Mouse (Mus musculus) brown adipose tissue, adult 24 weeks (tissue): ENCODE measurements around the gene Filip1l. TPM values are rescaled to one million over a fixed set of nuclear protein-coding genes. Genes with fewer than 3 reads are reported as not detected.
A peak's percentile ranks its signal among the peaks of the same experiment; 100 is the strongest.

Experiments
- H3K27ac ChIP-seq: fragments of 200-500 bp; replicated peaks from 2 replicates; pipeline ENCODE4 v1.5.1; 2012; ENCODE audit warnings: low read depth, mild to moderate bottlenecking, low read length
- H3K4me1 ChIP-seq: fragments of 200-500 bp; 2 replicates; pipeline ENCODE4 v1.6.1; 2012; ENCODE audit warnings: low read length, mixed read lengths; ENCODE audit not compliant: control insufficient read depth, insufficient read depth, insufficient read length
- H3K4me3 ChIP-seq: fragments of 200-500 bp; 2 replicates; pipeline ENCODE4 v1.5.1; 2012; ENCODE audit warnings: low read depth, mild to moderate bottlenecking, low read length, moderate library complexity; ENCODE audit not compliant: insufficient read depth
- polyA plus RNA-seq: library from polyadenylated mRNA; stranded (reverse); fragments of >200 nt; gene quantifications from 2 replicates; pipeline ENCODE4 v1.2.4, GENCODE M21; 2012; ENCODE audit not compliant: missing spikeins, insufficient read depth, insufficient read length

The Filip1l gene
- polyA plus RNA-seq, 1 experiment, result 11.5 TPM

DNA sequence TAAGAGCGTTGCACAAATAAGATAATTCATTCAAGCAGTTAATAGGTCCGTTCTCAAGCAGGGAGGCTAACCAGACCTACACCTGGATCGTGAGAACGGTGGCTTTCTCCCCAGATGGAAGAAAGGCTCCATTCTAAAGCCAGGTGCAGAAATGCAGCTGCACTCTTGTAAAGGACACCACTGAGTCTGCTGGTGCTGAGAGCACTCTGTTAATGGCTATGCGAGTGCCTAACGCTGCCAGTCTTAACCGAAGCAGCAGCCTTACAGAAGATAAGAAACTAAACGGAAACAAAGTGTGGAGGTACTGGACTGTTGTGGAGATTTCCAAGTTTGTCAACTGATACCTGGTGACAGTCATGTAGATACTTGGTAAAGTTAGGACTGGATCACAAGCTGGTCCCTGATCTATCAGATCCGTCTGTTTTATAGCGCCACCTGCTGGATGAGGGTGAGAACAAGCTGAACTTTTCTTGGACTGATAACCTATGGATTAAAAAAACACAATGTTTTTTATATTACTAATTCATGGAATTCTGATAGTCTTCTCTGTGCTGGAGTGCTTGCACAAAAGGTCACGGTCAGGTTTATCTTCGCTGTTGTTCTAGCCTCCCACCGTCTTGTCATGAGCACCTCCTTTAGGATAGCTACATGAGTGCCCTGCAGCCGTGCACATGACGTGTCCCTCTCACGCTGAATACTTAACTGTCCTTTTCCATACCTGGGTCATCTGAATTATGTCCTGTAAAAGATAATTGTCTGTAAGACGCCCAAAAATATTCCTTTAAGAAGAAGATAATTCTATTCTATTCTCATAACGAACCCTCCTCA is 45.7 kb downstream of the Filip1l start:
- H3K4me3 ChIP-seq, result no peak overlapping the region
- H3K27ac ChIP-seq, result no peak overlapping the region
- H3K4me1 ChIP-seq, result peaks cover under 1% of the 10 kb centered on the region; the same call in 1 of the 2 replicates

DNA sequence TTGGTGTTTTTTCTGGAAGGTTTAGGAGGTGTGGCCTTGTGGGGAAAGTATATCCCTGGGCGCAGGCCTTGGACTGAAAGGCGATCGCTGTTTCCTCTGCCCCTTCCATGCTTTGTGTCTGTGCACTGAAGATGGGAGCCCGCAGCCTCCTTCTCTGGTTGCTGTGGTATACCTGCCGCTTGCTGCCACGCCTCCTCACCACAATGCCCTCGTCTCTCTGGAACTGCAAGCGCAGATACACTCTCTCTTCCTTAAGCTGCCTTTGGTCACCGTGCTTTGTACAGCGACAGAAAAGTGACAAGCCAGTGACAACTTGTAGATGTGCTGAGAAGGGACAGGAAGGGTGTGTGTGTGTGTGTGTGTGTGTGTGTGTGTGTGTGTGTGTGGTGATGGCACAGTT is 46.7 kb downstream of the Filip1l start:
- Histone ChIP-seq H3K4me3 (no peak overlapping the region), H3K4me1 (no peaks in the 10 kb centered on the region), H3K27ac (no peak overlapping the region)

DNA sequence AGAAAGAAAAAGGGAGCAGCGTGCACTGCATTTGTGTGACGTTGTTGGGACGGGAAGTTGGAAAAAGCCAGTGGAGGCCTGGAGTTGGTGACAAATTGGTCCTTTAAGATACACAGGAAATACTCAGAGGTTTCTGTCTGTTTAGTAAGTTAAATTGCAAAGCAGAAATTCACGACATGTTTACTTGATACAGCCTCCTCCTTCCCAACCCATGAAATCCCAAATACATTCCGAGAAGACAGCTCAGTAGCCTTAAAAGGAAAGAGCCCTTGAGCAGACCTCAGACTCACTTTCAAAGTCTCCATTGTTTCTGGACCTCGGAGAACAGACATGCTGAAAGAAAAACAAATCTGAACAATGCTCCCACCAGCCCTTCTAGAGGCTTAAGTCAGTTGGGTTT is 48.8 kb downstream of the Filip1l start:
- no peak overlapping the region; the same call in 1 of the 2 replicates for H3K27ac ChIP-seq
- H3K4me1 ChIP-seq, result no peaks in the 10 kb centered on the region; the same call in 1 of the 2 replicates
- H3K4me3 ChIP-seq, result no peak overlapping the region

DNA sequence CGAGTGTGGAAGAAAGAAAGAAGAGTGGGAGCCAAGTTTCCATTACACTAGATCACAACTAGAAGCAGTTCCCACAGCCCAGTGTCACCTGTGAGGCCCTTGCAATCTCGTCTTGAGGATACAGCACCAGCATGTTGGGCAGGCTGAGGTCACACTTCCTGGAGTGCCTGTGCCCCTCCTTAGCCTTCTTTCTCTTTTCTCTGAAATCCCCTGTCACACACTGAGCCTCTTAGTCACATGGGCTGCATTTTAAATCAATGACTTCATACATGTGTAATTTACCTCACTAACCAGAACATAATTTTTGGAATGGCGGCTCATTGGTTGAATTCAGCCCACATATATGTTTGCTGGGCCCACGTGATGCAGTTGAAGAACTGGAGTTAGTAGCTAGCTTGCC is 50.0 kb downstream of the Filip1l start:
- no peak overlapping the region for H3K4me3 ChIP-seq
- no peak overlapping the region for H3K27ac ChIP-seq
- H3K4me1 ChIP-seq, result no peaks in the 10 kb centered on the region; the same call in 1 of the 2 replicates

DNA sequence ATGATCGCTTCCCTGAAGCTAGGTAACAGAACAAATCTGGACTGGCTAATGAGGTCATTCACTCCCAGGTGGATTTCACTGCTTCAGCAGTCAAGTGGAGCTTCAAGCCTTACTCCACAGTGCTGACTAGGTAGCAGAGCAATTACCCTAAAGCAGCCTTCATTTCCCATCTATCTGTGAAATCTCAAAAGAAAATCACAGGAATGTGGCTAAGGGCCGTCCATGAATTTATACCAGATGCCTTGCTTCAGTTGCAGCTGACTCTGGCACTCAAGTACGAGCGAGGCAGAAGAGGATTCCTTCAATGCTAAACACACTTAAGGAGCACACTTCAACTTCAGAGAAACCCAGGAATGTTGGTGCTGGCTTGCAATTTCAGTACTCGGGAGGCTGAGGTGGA is 50.9 kb downstream of the Filip1l start:
- no peak overlapping the region for H3K4me3 ChIP-seq
- H3K27ac ChIP-seq, result no peak overlapping the region
- no peaks in the 10 kb centered on the region; the same call in 1 of the 2 replicates for H3K4me1 ChIP-seq

DNA sequence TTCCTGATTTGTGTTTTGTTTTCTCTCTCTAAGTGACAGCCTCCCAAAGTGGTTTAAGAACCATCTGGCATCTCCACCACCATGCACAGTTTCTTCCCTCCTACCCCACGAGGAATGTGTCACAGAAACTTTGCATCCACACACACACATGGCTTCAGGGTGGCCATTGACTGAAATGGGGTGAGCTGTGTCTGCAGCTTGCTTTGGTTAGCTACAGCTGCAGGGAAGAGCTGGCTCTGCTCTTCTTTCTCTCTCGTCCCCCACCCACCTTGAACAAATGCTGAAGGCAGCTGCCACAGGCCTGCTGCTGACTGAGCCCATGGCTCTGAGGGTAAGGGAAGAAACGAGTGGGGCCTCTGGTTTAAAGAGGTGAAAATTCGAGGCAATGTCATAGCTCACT is 59.9 kb downstream of the Filip1l start:
- Histone ChIP-seq H3K4me3 (no peak overlapping the region), H3K27ac (no peak overlapping the region), H3K4me1 (peaks cover 3% of the 10 kb centered on the region; the same call in 1 of the 2 replicates)

DNA sequence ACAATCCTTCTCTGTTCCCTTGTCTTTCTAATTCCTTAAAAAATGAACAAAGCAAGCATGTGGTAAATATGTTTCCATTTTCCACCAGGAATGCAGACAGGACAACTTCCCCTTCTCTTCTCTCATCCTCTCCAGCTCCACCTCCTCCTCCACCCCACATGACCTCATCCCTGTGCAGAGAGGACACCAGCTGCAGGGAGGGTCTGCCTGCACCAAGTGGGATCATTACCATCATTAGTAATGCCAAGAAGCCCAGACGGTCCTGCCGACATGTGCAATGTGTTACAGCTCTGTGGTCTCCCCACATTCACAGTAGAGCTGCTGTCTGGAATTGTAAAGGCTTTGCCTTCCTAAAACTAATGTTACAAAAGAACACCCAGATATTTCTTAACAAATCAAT is 63.2 kb downstream of the Filip1l start:
- peaks cover 8% of the 10 kb centered on the region for H3K4me1 ChIP-seq
- H3K4me3 ChIP-seq, result no peak overlapping the region
- no peak overlapping the region for H3K27ac ChIP-seq

DNA sequence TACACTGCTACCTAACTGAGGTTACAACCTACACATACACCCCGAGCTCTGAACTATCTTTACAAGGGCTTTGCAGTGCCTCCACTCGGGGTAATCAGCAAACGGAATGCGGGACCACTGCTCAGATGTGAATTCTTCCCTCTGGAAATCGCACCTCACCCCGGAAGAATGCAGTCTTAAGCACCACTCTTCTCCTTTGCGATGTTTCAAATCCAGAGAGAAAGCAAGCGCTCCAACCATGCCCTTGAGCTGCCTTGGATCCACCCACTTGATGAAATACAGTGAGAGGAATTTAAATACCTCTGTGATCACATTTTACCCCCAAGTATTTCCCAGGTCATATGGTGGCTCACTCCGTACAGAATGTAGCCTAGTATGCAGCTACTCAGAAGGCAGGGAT is 64.1 kb downstream of the Filip1l start:
- H3K27ac ChIP-seq, result no peak overlapping the region
- H3K4me3 ChIP-seq, result no peak overlapping the region
- peaks cover 14% of the 10 kb centered on the region for H3K4me1 ChIP-seq

DNA sequence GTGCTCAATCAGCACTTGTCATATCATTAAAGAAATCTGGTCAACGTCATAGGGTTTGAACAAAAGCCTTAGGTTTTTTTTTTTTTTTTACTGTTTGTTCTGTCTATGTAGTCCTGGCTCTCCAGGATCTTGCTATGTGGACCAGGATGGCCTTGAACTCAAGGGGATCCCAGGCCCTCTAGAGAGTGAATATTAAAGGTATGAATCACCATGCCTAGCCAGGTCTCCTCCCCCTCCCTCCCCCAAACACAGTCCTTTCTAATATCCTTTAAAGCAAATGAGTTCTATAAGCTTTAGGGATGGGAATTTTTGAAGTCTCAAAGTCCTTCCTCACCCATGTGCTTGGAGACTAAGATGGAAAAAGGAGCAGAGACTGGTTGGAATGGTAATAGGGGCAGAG is 65.1 kb downstream of the Filip1l start:
- no peak overlapping the region for H3K4me3 ChIP-seq
- peaks cover 14% of the 10 kb centered on the region for H3K4me1 ChIP-seq
- H3K27ac ChIP-seq, result no peak overlapping the region

DNA sequence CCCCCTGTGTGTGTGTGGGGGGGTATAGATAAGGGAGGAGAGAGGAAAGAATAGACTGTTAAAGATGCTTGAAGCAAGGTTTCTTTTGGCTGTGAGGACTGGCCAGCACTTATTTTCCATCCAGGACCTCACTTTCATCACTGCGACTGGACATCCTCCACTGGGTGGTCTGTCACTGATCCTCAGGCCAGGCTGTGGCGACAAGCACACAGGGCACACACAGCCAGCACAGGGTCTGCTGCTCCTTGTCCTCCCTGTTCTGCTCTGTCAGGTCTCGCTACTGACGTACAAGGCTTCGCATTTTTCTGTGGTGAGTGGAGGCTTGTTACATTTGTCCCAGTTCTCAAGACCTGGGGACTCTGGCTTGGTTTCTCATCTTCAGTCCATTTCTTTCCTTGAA is 66.4 kb downstream of the Filip1l start:
- Histone ChIP-seq H3K4me3 (no peak overlapping the region), H3K27ac (peak overlapping the region; percentile 78), H3K4me1 (peaks cover 14% of the 10 kb centered on the region)

DNA sequence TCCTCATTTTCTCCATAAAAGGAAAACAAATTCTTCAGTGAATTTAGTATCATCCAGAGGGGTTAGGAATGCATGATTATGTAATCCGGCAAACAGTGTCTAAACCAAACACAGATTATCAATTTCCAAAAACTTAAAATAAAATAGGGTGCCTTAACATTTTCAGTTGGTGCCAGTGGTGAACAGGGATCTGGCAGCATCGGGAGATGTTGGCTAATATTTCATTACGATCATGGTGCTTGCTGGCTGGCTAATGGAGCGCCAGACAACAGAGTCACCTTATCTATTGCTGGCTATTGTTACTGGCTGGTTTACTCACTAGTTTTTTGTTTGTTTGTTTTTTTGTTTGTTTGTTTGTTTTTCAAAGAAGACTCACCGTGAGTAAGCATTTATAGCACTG is 67.0 kb downstream of the Filip1l start:
- H3K27ac ChIP-seq, result peak overlapping the region; percentile 94
- no peak overlapping the region for H3K4me3 ChIP-seq

DNA sequence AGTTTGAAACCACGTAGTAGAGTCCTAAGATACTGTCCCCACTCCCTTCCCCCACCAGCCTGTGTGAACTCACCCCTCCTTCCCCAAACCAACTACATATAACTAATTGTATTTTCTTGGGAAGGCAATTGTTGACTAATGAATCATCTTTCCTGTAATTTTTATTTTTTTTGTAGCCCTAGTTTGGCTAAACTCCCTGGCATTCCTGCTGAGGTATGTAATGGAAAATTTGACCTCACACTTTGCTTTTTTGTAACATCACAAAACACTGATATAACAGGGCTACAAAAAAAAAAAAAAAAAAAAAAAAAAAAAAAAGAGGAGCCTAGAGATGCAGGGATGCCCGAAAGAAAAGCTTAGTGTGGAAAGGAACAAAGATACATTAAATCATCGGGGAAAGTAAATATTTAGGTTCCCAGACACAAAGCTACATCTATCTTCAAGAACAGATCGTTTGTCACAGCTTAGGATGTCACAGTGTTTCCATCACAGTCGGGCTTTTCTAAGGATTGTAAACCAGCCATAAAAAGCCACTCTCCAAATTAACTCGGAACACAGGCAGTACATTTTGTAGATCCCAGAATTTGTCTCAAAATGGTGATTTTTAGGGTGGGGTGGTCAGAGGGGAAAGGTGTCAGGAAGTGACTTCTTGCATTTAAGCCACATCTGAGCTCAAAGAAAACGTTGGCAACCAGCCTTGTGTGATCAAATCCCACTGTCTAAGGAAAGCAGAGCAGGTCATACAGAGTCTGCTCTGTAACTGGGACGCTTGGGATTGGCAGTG is 68.1 kb downstream of the Filip1l start:
- H3K4me3 ChIP-seq, result no peak overlapping the region
- peaks cover 14% of the 10 kb centered on the region for H3K4me1 ChIP-seq
- peak overlapping the region; percentile 94 for H3K27ac ChIP-seq

More for the DNA sequence above, 67.0 kb downstream of the Filip1l start:
- H3K4me1 ChIP-seq, result peaks cover 14% of the 10 kb centered on the region

DNA sequence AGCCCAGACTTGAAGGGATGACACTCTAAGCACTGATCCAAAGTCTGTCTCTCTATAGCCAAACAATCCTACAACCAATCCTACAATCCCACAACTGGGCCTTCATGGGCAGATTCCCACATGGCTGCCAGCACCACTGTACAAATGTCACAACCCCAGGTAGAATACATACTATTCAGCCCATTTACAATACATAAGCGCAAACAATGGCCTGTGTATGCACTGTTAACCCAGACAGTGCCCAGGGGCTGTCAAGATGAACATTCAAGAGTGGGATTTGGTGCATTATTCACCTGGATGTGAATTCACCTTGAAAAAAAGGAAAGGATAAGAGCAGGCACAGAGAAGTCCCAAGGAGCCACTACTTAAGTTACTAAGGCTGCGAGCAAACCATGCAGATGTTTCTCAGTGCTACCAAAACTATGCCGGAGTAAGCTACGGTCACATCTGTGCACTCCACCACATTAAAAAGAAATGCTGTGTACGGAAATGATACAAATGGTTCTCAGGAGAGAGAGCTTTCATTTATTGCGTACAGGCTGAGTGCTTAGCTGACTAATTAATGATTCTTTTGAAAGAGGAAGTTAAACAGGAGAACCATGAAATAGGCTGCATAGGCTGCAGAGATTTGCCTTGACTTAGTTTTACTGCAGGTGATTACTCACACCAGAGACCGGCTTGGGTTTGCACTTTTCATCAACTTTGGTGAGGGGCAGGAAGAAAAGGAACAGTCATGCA is 69.0 kb downstream of the Filip1l start:
- Histone ChIP-seq H3K4me3 (no peak overlapping the region), H3K27ac (peak overlapping the region; percentile 93), H3K4me1 (peaks cover 11% of the 10 kb centered on the region)

DNA sequence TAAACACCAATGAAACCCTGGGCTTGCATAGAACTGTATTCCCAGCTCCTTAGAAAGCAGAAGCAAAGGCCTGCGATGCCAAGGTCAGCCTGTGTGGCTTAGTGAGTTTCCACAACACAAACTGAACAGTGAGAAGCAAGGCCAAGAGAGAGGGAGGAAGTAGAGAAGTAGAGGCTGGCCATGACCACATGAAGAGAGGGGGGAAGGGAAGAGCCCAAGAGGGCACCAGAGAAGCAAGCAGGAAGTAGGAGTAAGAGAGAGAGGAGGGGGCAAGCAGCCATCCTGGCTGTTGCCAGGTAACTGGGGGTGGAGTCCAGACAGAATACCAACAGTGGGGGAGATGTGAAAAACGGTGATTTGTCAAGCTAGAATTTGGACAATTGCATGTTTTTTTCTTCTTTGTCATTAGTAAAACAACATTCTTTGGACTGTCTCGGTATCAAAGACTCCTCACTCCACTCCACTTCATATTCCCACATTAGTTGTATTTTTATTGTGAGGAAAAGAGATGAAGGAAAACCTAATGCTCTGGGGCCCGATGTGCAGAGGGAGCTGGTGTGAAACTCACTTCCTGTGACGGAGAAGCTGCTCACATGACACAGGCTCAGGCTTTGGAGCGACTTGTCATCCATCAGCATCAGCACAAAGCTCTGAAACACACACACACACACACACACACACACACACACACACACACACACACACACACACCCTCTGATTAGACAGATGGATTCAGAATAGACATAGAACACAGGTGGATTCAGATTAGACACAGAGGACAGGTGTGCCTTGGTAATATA is 70.3 kb downstream of the Filip1l start:
- H3K4me1 ChIP-seq, result peaks cover 11% of the 10 kb centered on the region
- 0 out of 2 replicates have a peak overlapping the region, but pooled peaks have one; percentile 22 for H3K27ac ChIP-seq
- H3K4me3 ChIP-seq, result no peak overlapping the region
